Mouse (Mus musculus) lung, postnatal 0 days (tissue): ENCODE results near the gene Ccr4. TPM values are rescaled to one million over a fixed set of nuclear protein-coding genes. Genes with fewer than 3 reads are reported as not detected.

Experiments
- ATAC-seq: fragments of 200-750 bp; cut with Nextera tagmentation; 2 replicates; pipeline ENCODE4 v1.8.0; 2017; ENCODE audit warnings: moderate library complexity
- DNase-seq: peaks from one replicate; pipeline ENCODE4 v3.0.0-alpha.2; 2016; ENCODE audit warnings: low spot score
- H3K27ac ChIP-seq: fragments of 300-500 bp; sonication (generic); 2 replicates; pipeline ENCODE4 v1.5.1; 2014; ENCODE audit warnings: antibody characterized with exemption, mild to moderate bottlenecking, low read length, mixed read lengths
- H3K27me3 ChIP-seq: fragments of 300-500 bp; sonication (generic); replicated peaks from 2 replicates; pipeline ENCODE4 v1.6.1; 2014; ENCODE audit warnings: low read length, mixed read lengths; ENCODE audit not compliant: insufficient read depth
- H3K36me3 ChIP-seq: fragments of 300-500 bp; sonication (generic); 2 replicates; pipeline ENCODE4 v1.6.1; 2014; ENCODE audit warnings: low read length, mixed read lengths; ENCODE audit not compliant: insufficient read depth
- H3K4me1 ChIP-seq: fragments of 300-500 bp; sonication (generic); 2 replicates; pipeline ENCODE4 v1.6.1; 2014; ENCODE audit warnings: antibody characterized with exemption, low read depth, low read length, mixed read lengths; ENCODE audit not compliant: insufficient read depth
- H3K4me2 ChIP-seq: fragments of 300-500 bp; sonication (generic); replicated peaks from 2 replicates; pipeline ENCODE4 v1.6.1; 2014; ENCODE audit warnings: low read depth, mild to moderate bottlenecking, low read length, moderate library complexity, mixed read lengths
- H3K4me3 ChIP-seq: fragments of 300-500 bp; sonication (generic); 2 replicates; pipeline ENCODE4 v1.5.1; 2014; ENCODE audit warnings: low read depth, low read length
- H3K9ac ChIP-seq: fragments of 300-500 bp; sonication (generic); replicated peaks from 2 replicates; pipeline ENCODE4 v1.6.1; 2014; ENCODE audit warnings: low read depth, mild to moderate bottlenecking
- H3K9me3 ChIP-seq: fragments of 300-500 bp; sonication (generic); 2 replicates; pipeline ENCODE4 v1.6.1; 2016; ENCODE audit warnings: low read length, mixed read lengths
- CTCF ChIP-seq: IDR thresholded peaks from 2 replicates; pipeline ENCODE4 v1.5.1; 2016; ENCODE audit warnings: antibody characterized with exemption, mild to moderate bottlenecking
- EP300 ChIP-seq: IDR thresholded peaks from 2 replicates; pipeline ENCODE4 v1.6.1; 2016; ENCODE audit warnings: antibody characterized with exemption, mild to moderate bottlenecking, control low read depth
- WGBS: fragments of 180-500 bp; shearing (Covaris S2); extraction: QIAGEN DNeasy Blood & Tissue Kit; methylation state at CpG from one replicate; pipeline ENCODE4 v1.1.7; 2014; 5-methylcytosine and 5-hydroxymethylcytosine counted together
- polyA plus RNA-seq: library from polyadenylated mRNA; unstranded; fragments of >200 nt; fragmentation: Nextera tagmentation; extraction: Ambion mirVana; gene quantifications from 2 replicates; pipeline ENCODE4 v1.2.1, GENCODE M21; 2015

The Ccr4 gene
- polyA plus RNA-seq, 1 experiment from 2014 or later = not detected

DNA sequence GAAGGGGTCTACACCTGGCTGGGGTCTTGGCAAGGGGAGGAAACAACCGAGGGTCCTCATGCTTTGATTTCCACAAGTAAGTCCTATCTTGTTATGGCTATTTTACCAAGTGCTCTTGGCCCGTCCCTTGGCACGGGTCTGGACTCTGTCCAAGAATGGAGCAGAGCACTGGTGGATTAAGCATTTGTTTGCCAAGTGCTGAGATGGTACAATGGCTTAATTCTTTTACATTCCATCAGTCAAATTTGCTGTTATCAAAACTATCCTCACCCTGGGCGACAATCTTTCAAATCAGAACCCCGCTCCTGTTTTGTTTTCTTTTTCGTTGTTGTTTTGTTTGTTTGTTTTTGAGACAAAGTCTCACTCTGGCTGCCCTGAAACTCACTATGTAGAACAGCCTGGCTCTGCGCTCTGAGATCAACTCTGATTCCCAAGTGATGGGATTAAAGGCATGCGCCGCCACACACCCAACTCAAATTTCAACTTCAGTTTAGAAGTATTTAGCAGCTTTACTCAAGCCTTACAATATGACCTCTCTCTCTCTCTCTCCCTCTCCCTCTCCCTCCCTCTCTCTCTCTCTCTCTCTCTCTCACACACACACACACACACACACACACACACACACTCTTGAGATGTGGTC is 40.2 kb upstream of the Ccr4 start:
- no peak overlapping the region for H3K4me2 ChIP-seq
- H3K27ac ChIP-seq = 0 out of 2 replicates have a peak overlapping the region, but pooled peaks have one; percentile 38

GRCm38 (mm10) chr9:114543882-114544753 is 39.4 kb upstream of the Ccr4 start:
- ATAC-seq (no peak), DNase-seq (no peak)
- Histone ChIP-seq H3K4me1 (peaks cover 4% of the 10 kb centered on the region; the same call in 1 of the 2 replicates), H3K36me3 (no peaks in the 10 kb centered on the region), H3K4me2 (no peak overlapping the region), H3K4me3 (no peak overlapping the region), H3K9ac (no peak overlapping the region), H3K27me3 (no peaks in the 10 kb centered on the region), H3K27ac (no peak overlapping the region), H3K9me3 (no peaks in the 10 kb centered on the region)
- WGBS = 44% methylated on average over 15 of the region's 17 CpGs
- no peak for TF ChIP-seq EP300
- no peak for TF ChIP-seq CTCF

More for the DNA sequence above, 40.2 kb upstream of the Ccr4 start:
- no peak for TF ChIP-seq CTCF
- no peak for TF ChIP-seq EP300
- ATAC-seq (no peak), DNase-seq (peak; percentile 39)
- H3K4me1 ChIP-seq = peaks cover 4% of the 10 kb centered on the region; the same call in 1 of the 2 replicates
- H3K4me3 ChIP-seq = no peak overlapping the region
- H3K27me3 ChIP-seq = no peaks in the 10 kb centered on the region
- 32% methylated on average over 9 of the region's 9 CpGs for WGBS
- no peaks in the 10 kb centered on the region for H3K9me3 ChIP-seq
- H3K9ac ChIP-seq = no peak overlapping the region
- no peaks in the 10 kb centered on the region for H3K36me3 ChIP-seq

DNA sequence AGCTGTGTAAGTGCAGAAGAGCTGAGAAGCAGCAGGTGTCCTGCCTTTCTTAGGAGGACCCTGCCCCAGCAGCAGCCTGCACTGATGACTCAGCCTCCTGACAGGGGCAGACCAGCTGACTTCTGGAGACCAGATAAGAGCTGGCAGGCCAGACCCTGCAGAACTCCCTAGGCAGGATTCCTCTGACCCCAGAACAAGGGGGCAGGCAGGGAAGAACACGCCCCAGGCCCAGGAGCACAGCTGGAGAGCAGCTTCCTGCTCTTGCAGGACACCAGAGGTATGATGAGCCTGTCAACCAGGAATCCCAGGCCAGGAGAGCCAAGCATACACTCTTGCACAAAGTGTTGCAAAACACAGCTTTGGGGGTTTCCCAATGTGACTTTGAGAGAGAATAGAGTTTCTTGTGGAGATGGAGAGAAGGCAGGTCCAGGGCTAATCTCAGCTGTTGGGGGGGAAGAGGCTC is 36.6 kb upstream of the Ccr4 start:
- ATAC-seq = peak; percentile 69

DNA sequence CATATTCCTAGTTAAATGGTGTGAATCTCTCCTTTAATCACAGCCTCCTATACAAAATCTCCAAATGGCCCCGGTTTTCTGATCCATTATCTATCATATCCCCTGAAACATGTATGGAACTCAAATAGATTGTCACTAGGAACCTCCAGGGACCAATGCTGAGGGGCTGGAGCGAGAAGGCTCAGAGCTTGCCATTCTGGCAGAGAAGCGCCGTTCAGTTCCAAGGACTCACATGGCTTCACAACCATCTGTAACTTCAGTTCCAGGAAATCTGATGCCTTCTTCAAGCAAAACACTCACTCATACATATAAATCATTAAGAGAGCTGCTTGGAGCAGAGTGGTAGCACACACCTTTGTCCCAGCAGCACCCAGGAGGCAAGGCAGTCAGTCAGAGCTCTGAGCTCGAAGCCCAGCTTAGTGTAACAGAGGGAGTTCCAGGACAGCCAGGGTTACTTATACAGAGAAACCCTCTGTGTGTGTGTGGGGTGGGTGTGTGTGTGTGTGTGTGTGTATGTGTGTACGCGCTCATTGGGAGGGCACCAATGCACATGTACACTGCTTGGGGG is 34.4 kb upstream of the Ccr4 start:
- 66% methylated on average over 7 of the region's 7 CpGs for WGBS

More for the DNA sequence above, 36.6 kb upstream of the Ccr4 start:
- no peak overlapping the region for H3K4me2 ChIP-seq
- DNase-seq = peak; percentile 76
- H3K27me3 ChIP-seq = no peaks in the 10 kb centered on the region
- peaks cover 4% of the 10 kb centered on the region; the same call in 1 of the 2 replicates for H3K4me1 ChIP-seq
- no peak for TF ChIP-seq CTCF
- peak; percentile 33; the same call in 1 of the 2 replicates for TF ChIP-seq EP300
- no peak overlapping the region for H3K9ac ChIP-seq
- 38% methylated on average over 1 of the region's 1 CpGs for WGBS
- H3K9me3 ChIP-seq = no peaks in the 10 kb centered on the region
- peak overlapping the region; percentile 33; the same call in 1 of the 2 replicates for H3K27ac ChIP-seq
- no peaks in the 10 kb centered on the region for H3K36me3 ChIP-seq
- no peak overlapping the region for H3K4me3 ChIP-seq

GRCm38 (mm10) chr9:114536628-114537027 is 31.9 kb upstream of the Ccr4 start:
- DNase-seq (peak; percentile 47), ATAC-seq (peak; percentile 36; the same call in 1 of the 2 replicates)
- TF ChIP-seq CTCF (no peak), EP300 (no peak)
- no peak overlapping the region for H3K4me2 ChIP-seq
- H3K9me3 ChIP-seq = no peaks in the 10 kb centered on the region
- 64% methylated on average over 2 of the region's 2 CpGs for WGBS
- H3K4me3 ChIP-seq = no peak overlapping the region
- no peak overlapping the region for H3K27ac ChIP-seq
- no peaks in the 10 kb centered on the region for H3K27me3 ChIP-seq
- H3K9ac ChIP-seq = no peak overlapping the region
- H3K36me3 ChIP-seq = no peaks in the 10 kb centered on the region
- H3K4me1 ChIP-seq = no peaks in the 10 kb centered on the region

More for the DNA sequence above, 34.4 kb upstream of the Ccr4 start:
- TF ChIP-seq CTCF (no peak), EP300 (no peak)
- Histone ChIP-seq H3K4me1 (no peaks in the 10 kb centered on the region), H3K9me3 (no peaks in the 10 kb centered on the region), H3K9ac (no peak overlapping the region), H3K4me2 (no peak overlapping the region), H3K27me3 (no peaks in the 10 kb centered on the region), H3K4me3 (no peak overlapping the region), H3K27ac (no peak overlapping the region), H3K36me3 (no peaks in the 10 kb centered on the region)
- DNase-seq = no peak
- ATAC-seq = no peak
